Mouse (Mus musculus) left cerebral cortex, postnatal 36 days (tissue): ENCODE measurements around the gene Polr2b. TPM values are rescaled to one million over a fixed set of nuclear protein-coding genes. Genes with fewer than 3 reads are reported as not detected.
A peak's percentile ranks its signal among the peaks of the same experiment; 100 is the strongest.

Source experiments
- DNase-seq, 2 experiments: peaks; one replicate each; pipeline ENCODE4 v3.0.0; 2021 to 2022; ENCODE audit warnings: low spot score in 2 of 2, mixed read lengths in 1 of 2
- intact Hi-C: fragments of 180-260 bp; cut with DNase I; formaldehyde crosslinking; loops from one replicate; pipeline ENCODE4 v1.15.1; 2025
- microRNA-seq: library from miRNA; unstranded; fragments of <30 nt; microRNA quantifications from one replicate; pipeline ENCODE4 v1.2.0, GENCODE M21; 2022
- total RNA-seq, 2 experiments: library from RNA; stranded (reverse); gene quantifications; 2 replicates each; pipeline ENCODE4 v1.2.3; 2021

Gene Polr2b
- total RNA-seq, 2 experiments from 2014 or later: 45.6 to 45.8 TPM

DNA sequence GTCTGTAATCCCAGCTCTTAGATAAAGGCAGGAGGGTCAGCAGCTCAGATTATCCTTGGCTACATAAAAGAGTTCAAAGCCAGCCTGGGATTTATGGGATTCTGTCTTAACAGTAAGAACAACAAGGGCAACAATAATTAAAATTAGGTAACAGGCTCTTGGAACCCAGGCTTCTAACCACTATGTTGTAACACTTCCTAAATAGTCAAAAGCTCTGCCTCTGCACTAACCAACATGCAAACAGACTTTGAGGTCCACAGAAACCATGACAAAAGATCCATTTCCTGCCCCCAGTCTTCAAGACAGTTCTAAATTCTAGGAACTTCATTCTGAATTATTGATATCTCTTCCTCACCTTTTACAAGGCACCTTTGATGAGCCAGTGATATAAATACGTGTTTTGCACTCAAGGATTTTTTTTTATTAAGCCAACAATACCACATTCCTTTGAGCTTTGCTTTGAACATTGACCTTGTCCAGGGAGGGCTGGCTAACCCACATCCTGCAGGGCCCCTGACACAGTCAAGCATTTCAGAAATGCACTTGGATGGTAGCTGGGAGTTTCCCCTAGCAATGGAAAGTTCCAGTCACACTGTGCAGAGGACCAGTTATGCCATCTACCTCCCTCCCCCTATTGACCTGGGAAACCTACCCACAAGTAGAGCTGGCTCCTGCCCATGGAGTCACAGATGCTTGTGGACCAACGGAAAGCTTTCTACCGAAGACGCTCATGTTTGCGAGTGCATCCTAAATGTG lies 74.0 kb downstream of the Polr2b start:
- intact Hi-C loops: no loop called here
- DNase-seq: no peak

DNA sequence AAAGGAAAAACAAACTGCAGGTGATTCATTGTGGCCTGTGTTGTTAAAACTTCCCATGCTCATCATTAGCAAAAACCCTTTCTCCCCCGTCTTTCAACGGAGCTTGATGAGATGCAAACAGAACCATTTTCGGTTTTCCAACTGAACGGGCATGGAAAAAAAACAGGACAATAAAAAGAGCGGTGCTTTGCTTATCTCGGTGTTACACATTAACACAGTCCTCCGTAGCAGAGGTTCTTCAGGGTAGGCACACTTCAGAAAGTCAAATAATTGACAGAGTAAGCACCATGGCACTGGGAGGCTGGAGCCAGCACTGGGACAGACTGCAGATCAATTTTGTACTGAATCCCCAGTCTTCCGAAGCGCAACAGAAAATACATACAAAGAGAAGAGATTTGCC lies 74.8 kb downstream of the Polr2b start:
- intact Hi-C loops: no loop called here
- DNase-seq: no peak

DNA sequence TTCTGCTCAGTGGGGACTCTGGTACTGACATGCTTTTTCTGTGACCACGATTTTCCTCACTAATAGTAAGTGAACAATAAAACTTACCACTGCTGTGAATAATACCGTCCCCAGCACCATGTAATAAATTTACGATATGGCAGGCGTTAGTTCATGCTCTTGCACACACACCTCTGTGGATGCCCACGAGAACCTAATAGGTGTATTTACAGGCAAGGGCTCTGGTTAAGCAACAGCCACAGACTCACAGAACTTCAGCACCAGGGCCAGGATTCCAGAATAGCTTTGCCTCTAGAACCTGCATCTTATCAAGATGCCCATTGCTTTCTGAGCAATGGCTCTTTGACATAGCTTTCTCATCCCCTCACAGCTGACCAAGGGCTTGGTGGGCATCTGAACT lies 75.3 kb downstream of the Polr2b start:
- intact Hi-C loops: no loop called here

DNA sequence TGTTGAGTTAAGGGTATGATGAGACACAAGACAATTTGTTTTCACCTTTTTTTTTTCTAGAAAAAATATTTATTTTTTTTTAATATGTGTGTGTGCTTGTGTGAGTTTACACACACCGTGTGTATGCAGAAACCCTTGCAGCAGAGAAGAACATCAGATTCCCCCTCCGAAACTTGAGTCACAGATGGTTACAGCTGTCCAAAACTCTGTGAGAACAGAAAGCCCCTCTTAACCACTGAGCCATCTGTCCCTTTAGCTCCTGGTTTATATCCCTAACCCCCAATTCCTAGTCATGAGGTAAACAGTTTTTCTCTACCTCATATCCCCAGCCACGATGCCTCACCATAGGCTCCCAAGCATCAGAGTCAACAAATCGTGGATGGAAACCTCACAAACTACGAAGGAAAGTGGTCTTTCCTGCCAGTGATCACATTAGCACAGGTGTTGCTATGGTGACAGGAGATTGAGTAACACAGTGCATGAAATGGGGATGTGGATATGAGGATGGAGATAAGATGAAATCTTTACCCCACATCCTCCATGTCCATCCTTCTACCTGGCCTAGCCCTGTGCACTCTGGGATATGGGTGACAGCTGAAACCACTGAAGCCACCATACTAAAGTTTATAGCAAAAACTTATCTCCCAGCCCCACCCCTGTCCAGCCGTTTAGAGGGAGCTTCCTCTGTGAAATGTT lies 76.1 kb downstream of the Polr2b start:
- intact Hi-C loops: no loop called here
- no peak for DNase-seq

More for the DNA sequence above, 75.3 kb downstream of the Polr2b start:
- no peak for DNase-seq

DNA sequence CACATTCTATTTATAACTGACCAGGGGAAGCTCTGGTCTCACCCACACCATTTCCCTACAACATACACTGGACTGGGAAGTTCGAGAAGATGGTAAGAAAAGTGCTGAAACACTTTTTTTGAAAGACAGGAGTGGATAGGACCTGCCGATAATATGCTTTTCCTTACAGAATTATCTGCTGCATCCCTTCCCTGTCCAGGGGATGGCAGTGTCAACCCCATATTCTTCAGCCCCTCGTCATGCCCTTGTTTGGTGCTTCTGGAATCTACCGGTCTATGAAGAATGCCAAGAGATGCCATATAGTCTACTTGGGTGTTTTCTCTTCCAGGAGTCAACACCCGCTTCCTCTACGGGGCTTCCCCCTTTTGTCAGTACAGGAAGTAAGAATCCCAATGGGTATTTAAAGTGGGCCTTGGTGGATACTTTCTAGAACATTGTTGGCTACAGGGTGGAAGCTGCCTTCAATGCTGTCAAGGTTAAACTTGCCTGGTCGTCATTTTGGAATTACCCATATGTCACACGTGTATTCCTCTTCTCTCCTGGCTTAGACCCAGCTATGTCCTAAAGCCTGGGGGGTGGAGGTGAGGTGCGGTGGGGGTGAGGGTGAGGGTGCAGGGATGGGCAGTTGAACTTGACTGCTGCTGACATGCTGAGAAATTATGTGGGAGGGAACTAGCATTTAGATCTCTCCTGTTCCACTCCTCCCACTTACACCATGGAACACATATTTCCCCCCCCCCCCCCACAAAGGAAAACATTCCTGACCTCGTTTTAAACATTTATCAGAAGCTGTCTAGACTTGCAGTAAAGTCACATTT lies 76.9 kb downstream of the Polr2b start:
- intact Hi-C loops: no loop called here
- DNase-seq: no peak

DNA sequence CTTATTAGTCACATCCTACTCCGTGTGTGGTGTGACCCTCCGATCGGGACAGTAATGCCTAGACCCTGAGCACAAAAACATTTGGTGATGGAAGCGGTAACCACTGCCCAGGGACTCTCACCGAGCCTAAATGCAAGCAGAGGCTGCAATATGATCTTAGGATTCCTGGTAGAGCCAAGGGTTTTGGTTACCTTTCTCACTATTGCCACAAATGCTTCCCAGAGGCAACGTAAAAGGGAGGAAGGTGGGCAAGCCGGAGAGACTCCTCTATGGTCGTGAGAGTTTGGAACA lies 77.4 kb downstream of the Polr2b start:
- intact Hi-C loops: no loop called here
- DNase-seq: no peak

DNA sequence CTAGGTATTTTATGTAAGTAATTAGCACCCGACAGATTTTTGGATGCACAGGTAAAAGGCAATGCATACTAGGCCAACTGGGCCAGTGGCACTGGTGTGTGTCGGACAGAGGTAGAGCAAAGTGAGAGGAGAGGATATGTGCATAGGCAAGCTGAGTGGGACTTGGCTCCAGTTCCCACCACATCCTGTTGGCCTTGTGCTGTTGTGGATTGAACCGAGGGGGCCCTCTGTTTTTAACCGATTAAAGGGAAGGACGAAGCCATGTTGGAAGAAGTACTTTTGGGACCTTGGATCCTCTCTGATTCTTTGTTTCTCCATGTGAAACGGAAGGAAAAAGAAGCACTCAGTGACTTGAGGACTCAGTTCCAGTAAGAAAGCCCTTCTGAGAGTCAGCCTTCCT lies 78.4 kb downstream of the Polr2b start:
- DNase-seq: no peak
- intact Hi-C loops: no loop called here

DNA sequence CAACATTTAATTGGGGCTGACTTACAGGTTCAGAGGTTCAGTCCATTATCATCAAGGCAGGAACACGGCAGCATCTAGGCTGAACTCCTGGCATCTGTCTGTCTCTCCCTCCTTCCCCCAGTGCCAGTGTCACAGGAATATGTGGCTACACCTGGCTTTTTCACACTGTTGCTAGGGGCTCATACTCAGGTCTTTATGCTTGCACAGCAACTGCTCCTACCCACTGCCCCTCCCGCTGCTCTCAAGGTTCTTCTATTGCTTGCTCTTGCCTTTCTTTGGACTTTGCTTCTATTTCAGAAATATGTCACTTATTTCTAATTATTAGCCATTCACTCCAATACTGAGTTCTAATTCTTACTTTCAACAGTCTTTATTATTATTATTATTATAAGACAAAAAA lies 80.3 kb downstream of the Polr2b start:
- DNase-seq: no peak
- intact Hi-C loops: no loop called here

DNA sequence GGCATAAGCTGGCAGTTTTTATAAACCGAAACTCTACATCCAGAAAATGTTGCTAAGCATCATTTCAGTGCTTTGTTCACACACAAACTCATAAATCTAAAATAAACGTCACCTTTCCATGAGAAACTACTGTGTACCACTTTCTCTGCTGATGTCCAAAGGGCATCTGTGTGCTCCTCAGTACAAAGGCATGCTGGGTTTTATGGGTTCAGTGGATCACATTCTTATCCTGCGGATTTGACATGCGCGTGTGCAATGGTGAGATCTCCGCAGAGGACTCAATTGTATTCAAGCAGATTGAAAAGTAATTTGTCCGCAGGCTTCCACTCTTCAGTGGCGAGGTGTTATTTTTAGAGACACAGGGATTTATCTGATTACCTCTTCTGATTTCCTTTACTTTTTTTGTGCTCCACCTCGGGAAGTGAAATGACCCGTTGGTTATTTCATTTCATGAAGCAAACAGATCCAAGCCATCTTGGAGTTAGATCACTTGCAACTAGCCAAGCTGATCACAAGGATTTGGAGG lies 83.2 kb downstream of the Polr2b start:
- intact Hi-C loops: no loop called here
- DNase-seq: no peak

DNA sequence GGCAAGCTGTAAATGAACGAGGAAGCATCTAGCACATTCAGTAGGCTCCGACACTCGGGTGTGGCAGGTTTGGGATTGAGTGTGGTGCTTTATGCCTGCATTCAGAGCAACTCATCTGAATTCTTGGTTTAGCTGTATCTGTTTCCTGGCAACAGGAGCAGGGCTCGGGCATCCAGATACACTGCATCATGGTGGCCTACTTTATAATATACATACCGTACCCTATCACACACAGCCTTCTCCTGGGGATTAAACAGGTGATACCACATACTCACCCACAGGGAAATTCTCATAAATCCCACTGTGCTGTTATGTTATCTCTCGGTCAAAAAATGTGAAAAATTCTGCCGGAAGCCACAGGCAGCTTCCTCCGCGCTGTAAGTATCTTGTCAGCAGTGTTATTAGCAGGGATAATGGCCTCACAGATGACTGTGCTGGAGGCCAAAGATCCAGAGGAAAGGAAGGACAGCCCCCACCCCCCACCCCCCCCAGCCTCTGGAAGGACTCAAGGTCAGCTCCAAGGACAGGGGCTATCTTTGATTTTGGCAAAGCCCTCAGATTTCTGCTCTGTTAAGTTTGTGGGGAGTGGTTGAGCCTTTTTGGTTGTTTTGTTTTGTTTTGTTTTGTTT lies 84.2 kb downstream of the Polr2b start:
- intact Hi-C loops: no loop called here
- peak in 1 of 2 experiments; percentile 11 for DNase-seq

DNA sequence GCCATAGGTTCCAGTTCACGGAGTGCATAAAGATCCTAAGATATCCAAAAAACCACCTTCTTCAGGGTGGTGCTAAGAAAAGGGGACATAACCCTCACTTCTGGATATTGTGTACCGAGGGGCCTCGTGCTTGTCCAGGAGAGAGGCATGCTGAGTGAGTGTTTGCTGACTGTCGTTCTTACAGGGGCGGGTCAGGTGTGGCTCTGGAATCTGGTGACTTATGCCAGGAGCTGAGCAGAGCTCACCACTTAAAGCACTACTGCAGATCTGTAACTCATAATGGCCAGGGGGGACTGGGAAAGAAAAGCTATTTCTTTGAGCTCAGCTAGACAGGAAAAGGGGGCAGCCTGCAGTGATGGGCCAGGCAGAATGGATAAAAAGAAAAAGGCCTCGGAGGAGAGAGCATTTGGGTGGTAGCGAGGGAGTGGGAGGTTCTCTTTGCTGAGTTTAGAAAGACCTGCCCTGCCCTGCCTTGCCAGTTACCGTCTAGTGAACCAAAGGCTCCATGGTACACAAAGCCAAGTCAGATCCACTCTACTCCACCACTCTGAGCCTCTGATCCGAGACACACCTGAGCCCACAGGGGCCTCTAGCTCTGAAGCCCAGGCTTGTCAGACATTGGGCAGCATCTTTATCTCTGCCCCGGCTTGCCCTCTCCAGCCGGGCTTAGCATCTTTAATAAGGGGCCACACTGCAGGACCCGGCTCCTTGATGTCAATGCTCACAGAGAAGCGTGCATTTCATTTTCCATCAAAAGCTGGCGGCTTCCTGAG lies 88.5 kb downstream of the Polr2b start:
- no peak for DNase-seq
- intact Hi-C loops: no loop called here

Small RNA genes lying within 50 kb of the gene (microRNA-seq; reads per million reads assigned to microRNA genes)
- not detected for gene Mir5098

Other genes with a start within 250 kb of the Polr2b start
- 10 to 100 TPM; 28.6 to 28.8 TPM for gene Hopx, start 195.0 kb upstream of the Polr2b start, total RNA-seq
- gene Spink2, start 98.7 kb upstream of the Polr2b start, total RNA-seq: not detected
- gene Rest, start 44.7 kb upstream of the Polr2b start, total RNA-seq: 1 to 10 TPM; 3.4 to 3.6 TPM
- 10 to 100 TPM; 24.0 to 26.4 TPM for gene Noa1, start 63 bp upstream of the Polr2b start, total RNA-seq
- 10 to 100 TPM; 45.1 to 48.4 TPM for gene Igfbp7, start 97.9 kb downstream of the Polr2b start, total RNA-seq